Mouse (Mus musculus): ENCODE data around the gene Klrb1b.
"Not testable (repeated sequence)": the region's sequence is repeated elsewhere in the genome, so short reads cannot be mapped to it uniquely, and the experiment has no call there.

The Klrb1b gene

GRCm38 (mm10) chr6:128800696-128801095 is 25.4 kb downstream of the Klrb1b start:
- DNase-seq (ENCODE audit: low read depth in 1 of 2, low spot score in 2 of 2) = not testable (repeated sequence)

- DNase-seq (ENCODE audit: low read depth in 1 of 2, low spot score in 2 of 2) = no peak
These were observed 26.2 kb downstream of the Klrb1b start for GRCm38 (mm10) chr6:128799896-128800270.

DNA sequence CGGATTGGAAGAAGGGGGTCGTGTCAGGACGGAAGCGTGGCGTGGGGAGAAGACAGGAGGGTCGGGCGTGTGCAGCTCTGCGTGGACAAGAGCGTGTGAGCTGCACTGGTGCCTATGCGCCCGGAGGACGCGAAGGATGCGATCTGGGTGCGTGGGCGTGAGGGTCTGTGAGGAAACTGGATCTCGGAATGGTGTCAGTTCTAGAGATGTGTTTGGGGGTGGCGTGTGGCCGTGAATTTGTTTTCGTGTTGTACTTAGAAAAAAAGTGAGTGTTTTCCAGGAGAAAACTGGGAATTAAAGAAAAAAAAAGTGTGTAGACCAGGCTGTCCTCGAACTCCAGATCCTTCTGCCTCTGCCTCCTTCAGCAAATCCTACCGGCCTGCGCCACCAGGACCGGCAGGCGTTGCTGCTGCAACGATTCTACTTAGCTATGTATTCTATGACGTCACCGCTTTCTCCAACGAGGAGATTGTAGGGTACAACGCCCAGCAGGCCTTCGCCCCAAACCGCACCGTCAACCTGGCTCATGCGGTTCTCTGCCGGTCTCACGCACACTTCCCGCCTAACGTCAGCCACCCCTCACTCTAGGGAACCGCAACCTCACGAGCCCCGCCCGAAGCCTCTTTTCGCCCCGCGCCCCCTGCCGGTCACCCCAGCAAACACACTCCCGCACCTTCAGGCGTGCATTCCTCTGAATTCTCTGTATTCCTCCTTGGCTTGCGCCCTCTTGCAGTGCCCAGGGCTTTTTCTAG is 26.8 kb downstream of the Klrb1b start:
- peak; percentile 63 to 82 for DNase-seq (ENCODE audit: low read depth in 1 of 2, low spot score in 2 of 2)

DNA sequence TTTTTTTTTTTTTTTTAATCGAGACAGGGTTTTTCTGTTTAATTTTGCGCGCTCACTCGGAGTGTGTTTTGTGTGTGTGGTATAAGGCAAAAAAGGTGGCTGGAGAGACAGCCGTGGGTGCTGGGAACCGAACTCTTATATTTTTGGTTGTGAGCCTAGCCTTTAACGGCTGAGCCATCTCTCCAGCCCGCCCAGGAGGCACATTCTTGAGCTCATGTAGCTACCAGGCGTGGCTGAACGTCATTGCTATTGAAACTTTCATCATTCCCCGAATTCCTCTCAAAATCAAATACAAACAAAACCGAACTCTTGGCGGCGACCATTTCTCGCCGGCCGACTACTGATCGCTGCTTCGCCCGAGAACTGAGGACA is 27.4 kb downstream of the Klrb1b start:
- DNase-seq (ENCODE audit: low read depth in 1 of 2, low spot score in 2 of 2) = peak in 1 of 2 experiments; percentile 72

GRCm38 (mm10) chr6:128797936-128798771 is 28.0 kb downstream of the Klrb1b start:
- peak in 1 of 2 experiments; percentile 6 for DNase-seq (ENCODE audit: low read depth in 1 of 2, low spot score in 2 of 2)

GRCm38 (mm10) chr6:128797185-128797905 is 28.8 kb downstream of the Klrb1b start:
- no peak for DNase-seq (ENCODE audit: low read depth in 1 of 2, low spot score in 2 of 2)

GRCm38 (mm10) chr6:128796321-128796955 is 29.7 kb downstream of the Klrb1b start:
- no peak for DNase-seq (ENCODE audit: low read depth in 1 of 2, low spot score in 2 of 2)

- no peak for DNase-seq (ENCODE audit: low read depth in 1 of 2, low spot score in 2 of 2)
These were observed 32.4 kb downstream of the Klrb1b start for GRCm38 (mm10) chr6:128793734-128794133.

GRCm38 (mm10) chr6:128790491-128790994 is 35.6 kb downstream of the Klrb1b start:
- not testable (repeated sequence) for DNase-seq (ENCODE audit: low read depth in 1 of 2, low spot score in 2 of 2)

- no peak for DNase-seq (ENCODE audit: low read depth in 1 of 2, low spot score in 2 of 2)
These were observed 37.0 kb downstream of the Klrb1b start, which contains the start of gene Klrb1c for GRCm38 (mm10) chr6:128789115-128789514. Gene Klrb1c, minus strand, starts transcription at chr6:128789215.

DNA sequence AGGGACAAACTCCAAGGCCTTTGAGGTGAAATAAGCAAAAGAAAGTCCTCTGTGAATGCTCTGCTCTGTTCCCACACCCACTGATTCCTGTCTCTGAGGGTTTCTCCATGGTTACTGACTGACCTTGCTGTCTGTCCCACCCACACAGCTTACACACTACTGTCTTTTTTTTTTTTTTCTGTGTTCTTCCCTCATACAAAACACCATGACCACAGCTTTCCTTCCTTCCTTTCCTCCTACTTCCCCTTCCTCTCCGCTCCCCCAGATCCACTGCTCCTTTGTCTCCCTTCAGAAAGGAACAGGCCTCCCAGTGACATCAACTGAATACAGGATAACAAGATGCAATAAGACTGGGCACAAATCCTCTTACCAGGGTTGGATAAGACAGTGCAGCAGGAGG is 37.6 kb downstream of the Klrb1b start:
- no peak for DNase-seq (ENCODE audit: low read depth in 1 of 2, low spot score in 2 of 2)

- DNase-seq (ENCODE audit: low read depth in 1 of 2, low spot score in 2 of 2) = not testable (repeated sequence)
These were observed 39.7 kb downstream of the Klrb1b start for GRCm38 (mm10) chr6:128786396-128786795.

DNA sequence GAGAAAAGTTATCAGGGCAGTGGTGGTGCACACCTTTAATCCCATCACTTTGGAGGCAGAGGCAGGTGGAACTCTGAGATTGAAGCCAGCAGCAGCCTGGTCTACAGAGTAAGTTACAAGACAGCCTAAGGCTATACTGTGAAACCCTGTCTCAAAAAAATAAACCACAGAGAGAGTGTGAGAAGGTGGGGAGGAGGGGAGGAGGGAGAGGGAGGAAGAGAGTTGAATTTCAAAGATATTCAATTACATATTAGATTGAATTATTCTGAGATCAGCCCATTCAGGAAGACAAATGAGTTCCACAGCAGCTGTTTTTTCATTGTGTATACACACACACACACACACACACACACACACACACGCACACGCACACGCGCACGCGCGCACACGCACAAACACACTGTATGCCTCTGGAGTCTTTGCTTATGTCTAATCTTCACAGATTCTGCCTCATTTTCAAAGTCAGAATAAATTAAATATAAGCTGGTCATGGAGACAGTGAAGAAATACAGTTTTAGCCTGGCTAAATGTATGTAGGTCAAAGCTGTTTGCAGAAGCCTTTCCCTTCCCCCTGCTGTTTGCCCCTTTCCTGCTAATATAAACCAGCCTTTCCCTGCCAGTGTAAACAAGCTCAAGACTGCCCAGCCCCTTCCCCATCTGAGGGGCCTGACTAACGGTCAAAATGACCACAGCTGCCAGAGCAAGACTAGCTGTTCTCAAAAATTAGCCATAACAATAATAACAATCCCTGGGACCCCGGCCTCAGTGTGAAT is 56.5 kb downstream of the Klrb1b start:
- DNase-seq (ENCODE audit: low read depth in 1 of 2, low spot score in 2 of 2) = no peak

DNA sequence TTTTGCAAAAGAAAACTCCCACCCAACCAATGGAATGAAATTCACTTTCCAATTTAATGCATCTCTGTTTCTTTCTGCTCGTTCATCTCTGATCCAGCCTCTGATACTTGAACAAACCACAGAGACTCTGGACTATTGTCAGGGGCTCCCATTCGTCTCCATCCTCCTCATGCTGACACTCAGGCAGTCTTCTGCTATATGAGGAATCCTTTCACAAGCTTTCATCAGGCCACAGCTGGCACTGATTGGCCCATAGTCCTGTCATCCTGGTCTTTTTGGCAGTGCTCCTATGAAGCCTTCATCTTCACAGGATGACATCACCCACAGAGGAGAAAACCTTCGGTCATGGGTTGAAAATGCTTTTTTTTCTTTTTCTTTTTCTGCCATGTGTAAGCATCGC is 58.1 kb downstream of the Klrb1b start:
- no peak for DNase-seq (ENCODE audit: low read depth in 1 of 2, low spot score in 2 of 2)

DNA sequence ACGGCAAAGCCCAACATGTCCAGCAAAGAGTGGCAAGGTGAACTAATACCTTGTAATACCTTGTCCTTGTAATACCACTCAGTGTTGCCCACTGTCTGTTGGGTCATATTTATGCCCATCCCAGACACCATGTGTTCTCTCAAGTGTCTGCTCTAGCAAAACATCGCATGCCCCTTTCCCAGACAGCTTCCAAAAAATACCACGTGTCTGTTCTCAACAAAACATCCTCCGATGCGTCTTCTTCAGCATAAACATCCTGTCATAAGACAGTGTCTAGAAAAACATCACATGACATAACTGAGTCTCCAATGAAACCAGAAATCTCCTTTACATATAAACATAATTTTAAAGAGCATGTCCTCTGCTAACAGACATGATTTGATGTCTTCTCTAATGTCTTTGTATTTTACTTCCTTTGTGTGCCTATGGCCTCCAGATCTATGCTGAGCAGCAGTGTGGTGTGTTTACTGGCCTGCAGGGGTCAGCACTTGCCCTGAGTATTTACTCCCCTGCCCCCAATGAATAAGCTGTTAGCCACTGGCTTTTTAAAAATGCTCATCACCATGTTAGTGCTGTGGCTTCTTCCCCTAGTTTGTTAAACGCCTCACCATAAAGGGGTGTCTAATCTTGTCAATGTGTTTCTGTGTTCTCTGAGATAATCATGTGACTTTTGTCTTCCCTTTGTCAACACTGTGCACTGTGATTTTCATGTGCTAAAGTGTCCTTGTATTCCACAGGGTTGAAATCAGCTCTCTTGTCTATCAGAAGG is 59.5 kb downstream of the Klrb1b start:
- peak in 1 of 2 experiments; percentile 29 for DNase-seq (ENCODE audit: low read depth in 1 of 2, low spot score in 2 of 2)

- no peak for DNase-seq (ENCODE audit: low read depth in 1 of 2, low spot score in 2 of 2)
These were observed 60.9 kb downstream of the Klrb1b start for GRCm38 (mm10) chr6:128765211-128765610.

DNA sequence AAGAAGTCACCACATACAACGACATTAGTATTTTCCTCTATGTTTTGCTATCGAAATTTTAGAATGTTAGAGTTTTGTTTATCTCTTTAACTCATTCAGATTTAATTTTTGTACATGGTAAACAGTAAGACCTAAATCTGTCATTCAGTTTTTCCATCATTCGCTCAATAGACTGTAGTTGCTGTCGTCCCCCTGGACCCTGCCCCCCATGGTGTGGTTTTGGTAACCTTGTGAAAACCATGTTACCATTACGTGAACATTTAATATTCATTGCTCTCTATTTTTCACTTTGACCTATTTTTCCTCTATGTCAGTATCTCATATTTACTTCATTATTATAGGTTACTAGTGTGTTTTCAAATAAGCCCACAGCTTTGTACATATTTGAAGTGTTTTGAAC is 61.5 kb downstream of the Klrb1b start:
- no peak for DNase-seq (ENCODE audit: low read depth in 1 of 2, low spot score in 2 of 2)

DNA sequence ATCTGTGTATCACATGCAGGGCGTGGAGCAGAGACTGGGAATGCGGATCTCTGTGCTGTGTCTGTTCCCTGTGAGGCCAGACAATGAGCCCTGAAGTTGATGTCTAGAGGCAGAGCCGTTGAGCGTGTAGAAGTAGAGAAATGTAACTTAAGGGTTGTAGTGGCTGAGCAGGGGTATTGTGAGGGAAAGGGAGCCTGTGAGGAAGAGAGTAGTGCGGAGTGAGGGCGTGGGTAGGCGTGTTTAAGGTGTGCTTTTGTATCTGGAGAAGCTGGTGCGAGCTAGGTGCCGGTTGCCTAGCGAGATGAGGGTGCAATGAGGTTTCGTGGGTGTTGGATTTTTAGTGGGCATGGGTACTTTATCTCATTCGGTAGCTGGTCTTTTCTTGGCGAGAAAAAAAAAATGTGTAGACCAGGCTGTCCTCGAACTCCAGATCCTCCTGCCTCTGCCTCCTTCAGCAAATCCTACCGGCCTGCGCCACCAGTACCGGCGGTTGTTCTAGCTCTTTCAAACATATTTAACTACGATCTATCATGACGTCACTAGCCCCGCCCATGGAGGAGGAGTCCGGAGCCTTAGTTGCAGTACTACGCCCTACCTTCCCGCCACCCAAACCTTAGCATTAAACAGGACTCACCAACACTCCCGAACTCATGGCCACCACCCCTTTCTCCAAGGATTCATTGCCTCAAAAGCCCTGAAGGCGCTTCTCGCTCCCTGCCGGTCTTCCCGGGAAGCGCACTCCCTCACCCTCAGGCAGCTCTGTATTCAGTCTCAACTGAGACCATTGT is 62.2 kb downstream of the Klrb1b start:
- peak; percentile 88 to 96 for DNase-seq (ENCODE audit: low read depth in 1 of 2, low spot score in 2 of 2)

Data from monocyte, adult 2 months (primary cell).